Mouse (Mus musculus): Measurements from ENCODE around the gene Ubr4. TPM values are rescaled to one million over a fixed set of nuclear protein-coding genes. Genes with fewer than 3 reads are reported as not detected.

Ubr4 gene
- polyA plus RNA-seq, 1 experiment from 2014 or later: 73.7 TPM

DNA sequence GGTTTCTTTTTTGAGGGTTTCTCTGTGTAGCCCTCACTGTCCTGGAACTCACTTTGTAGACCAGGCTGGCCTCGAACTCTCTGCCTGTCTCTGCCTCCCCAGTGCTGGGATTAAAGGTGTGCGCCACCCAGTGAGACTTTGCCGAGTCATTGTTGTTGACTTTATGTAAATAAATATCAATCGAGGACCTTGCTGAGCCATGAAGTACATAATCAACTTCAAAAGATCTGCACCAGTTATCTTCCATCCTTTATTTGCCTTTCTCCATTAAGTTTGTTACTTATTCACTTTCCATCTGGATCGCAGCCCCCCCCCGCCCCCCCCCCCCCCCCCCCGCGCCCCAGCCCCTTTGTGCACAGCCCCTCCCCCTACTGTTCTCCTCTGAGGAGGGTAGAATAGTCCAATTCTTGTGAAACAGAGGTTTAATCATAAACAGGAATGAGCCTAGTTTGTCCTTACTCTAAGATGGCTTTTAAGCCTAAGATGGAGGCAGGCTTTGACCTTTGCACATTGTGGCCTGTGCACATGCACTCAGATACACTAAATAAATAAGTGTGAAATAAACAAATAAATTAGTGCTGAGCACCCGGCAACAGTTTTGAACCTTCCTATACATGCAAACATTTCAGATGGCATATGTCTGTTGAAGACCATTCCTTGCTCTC, 17.6 kb upstream of the Ubr4 start:
- H3K27me3 ChIP-seq: peaks cover 25% of the 10 kb centered on the region
- no peak overlapping the region for H3K9ac ChIP-seq
- no peak for ATAC-seq (ENCODE audit: low FRiP score)
- H3K36me3 ChIP-seq: no peaks in the 10 kb centered on the region
- no peak overlapping the region for H3K4me2 ChIP-seq
- 62% methylated on average over 8 of the region's 9 CpGs for WGBS
- H3K4me1 ChIP-seq (replicated peaks): no peaks in the 10 kb centered on the region
- no peak overlapping the region for H3K27ac ChIP-seq
- no peaks in the 10 kb centered on the region for H3K9me3 ChIP-seq
- no peak overlapping the region for H3K4me3 ChIP-seq

DNA sequence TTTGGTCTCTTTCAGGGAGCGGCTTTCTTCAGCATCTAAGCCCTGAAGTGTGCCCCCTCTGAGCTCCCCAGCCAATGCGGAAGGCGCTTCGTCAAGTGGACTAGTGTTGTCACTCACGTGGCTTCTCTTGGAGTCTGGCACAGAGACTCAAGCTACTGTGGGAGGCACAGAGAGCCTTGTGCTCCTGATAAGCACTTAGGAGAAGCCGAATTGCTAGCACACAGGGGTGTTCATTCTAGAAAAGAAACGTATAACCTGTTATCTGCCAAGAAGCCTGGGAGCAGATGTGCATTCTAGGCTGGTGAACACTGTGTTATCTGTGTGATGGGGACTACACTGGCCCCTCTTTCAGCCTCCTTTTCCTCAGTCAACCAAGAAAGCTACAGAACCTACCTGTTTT, 16.9 kb upstream of the Ubr4 start:
- no peaks in the 10 kb centered on the region for H3K36me3 ChIP-seq
- no peaks in the 10 kb centered on the region for H3K4me1 ChIP-seq (replicated peaks)
- peaks cover 25% of the 10 kb centered on the region for H3K27me3 ChIP-seq
- no peak overlapping the region for H3K4me3 ChIP-seq
- WGBS: 68% methylated on average over 7 of the region's 7 CpGs
- no peak overlapping the region for H3K27ac ChIP-seq
- H3K9me3 ChIP-seq: no peaks in the 10 kb centered on the region
- H3K4me2 ChIP-seq: no peak overlapping the region
- no peak overlapping the region for H3K9ac ChIP-seq
- no peak for ATAC-seq (ENCODE audit: low FRiP score)

DNA sequence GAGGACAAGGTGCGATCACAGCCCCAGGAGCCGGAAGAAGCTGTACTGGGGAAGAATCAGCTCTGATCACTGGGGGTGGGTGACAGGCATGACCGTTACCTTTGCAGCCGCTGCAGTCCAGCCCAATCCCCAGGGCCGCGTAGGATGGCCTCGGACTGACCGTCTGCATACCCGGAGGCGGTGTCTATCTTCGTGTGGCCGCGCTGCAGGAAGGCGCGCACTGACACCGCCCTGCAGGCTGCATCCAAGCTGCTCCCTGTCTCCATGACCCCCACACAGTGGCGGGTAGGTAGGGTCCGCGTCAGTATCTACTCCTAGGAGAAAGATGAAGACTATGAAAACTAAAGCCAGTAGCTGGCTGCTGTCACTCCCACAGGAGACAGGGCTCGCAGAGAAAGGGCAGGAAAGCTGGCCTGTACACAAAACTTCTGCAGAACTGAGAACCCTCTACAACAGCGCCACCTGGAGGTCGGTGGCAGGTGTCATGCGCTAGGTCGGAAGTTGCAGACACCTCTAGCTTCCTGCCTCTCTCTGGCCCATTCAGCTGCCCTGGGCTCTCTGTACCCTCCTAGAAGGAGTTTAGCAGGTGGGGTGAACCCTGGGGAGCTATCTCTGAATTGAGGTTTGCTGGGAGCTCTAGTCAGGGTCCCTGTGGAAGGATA, 15.5 kb upstream of the Ubr4 start:
- H3K27me3 ChIP-seq: peaks cover 17% of the 10 kb centered on the region
- no peaks in the 10 kb centered on the region for H3K4me1 ChIP-seq (replicated peaks)
- 31% methylated on average over 24 of the region's 24 CpGs for WGBS
- no peaks in the 10 kb centered on the region for H3K9me3 ChIP-seq
- no peak overlapping the region for H3K27ac ChIP-seq
- H3K9ac ChIP-seq: no peak overlapping the region
- H3K4me3 ChIP-seq: no peak overlapping the region
- ATAC-seq (ENCODE audit: low FRiP score): no peak
- peak overlapping the region; percentile 27; the same call in 1 of the 2 replicates for H3K4me2 ChIP-seq
- no peaks in the 10 kb centered on the region for H3K36me3 ChIP-seq

DNA sequence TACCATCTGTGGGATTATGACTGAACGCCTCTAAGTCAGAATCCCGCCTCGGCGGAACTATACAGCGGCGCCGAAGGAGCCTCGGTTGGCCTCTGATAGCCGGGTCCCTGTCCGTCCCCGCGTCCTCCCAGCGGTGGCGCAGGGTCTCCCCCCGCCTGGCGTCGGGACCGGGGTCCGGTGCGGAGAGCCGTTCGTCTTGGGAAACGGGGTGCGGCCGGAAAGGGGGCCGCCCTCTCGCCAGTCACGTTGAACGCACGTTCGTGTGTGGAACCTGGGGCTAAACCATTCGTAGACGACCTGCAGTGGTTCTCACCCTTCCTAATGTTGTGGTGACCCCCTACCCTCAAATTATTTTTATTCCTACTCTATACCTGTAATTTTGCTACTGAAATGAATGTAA, 14.3 kb upstream of the Ubr4 start:
- Histone ChIP-seq H3K27ac (no peak overlapping the region), H3K4me3 (no peak overlapping the region), H3K9me3 (no peaks in the 10 kb centered on the region), H3K36me3 (no peaks in the 10 kb centered on the region), H3K27me3 (peaks cover 17% of the 10 kb centered on the region), H3K4me1 (replicated peaks) (no peaks in the 10 kb centered on the region), H3K9ac (no peak overlapping the region), H3K4me2 (no peak overlapping the region)
- no peak for ATAC-seq (ENCODE audit: low FRiP score)
- WGBS: 51% methylated on average over 33 of the region's 33 CpGs

DNA sequence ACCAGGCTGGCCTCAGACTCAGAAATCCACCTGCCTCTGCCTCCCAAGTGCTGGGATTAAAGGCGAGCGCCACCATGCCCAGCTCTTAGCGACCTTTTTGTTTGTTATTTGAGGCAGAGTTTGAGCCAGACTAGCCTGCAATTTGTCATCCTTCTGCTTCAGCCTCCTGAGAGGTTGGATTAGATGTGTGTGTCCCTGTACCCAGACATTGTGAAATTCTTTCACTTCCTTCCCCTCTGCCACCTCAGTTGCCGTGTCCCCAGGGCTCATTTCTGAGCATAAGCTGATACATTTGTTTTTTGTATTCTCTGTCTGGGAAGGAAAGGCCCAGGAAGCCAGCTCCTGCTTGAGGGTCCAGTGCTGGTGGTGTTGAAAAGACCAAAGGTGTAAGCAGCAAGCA, 11.6 kb upstream of the Ubr4 start:
- Histone ChIP-seq H3K27ac (no peak overlapping the region), H3K27me3 (peaks cover 17% of the 10 kb centered on the region), H3K9me3 (no peaks in the 10 kb centered on the region), H3K9ac (no peak overlapping the region), H3K4me2 (no peak overlapping the region), H3K4me1 (replicated peaks) (no peaks in the 10 kb centered on the region), H3K4me3 (no peak overlapping the region), H3K36me3 (peaks cover 13% of the 10 kb centered on the region)
- 83% methylated on average over 4 of the region's 4 CpGs for WGBS
- ATAC-seq (ENCODE audit: low FRiP score): no peak

DNA sequence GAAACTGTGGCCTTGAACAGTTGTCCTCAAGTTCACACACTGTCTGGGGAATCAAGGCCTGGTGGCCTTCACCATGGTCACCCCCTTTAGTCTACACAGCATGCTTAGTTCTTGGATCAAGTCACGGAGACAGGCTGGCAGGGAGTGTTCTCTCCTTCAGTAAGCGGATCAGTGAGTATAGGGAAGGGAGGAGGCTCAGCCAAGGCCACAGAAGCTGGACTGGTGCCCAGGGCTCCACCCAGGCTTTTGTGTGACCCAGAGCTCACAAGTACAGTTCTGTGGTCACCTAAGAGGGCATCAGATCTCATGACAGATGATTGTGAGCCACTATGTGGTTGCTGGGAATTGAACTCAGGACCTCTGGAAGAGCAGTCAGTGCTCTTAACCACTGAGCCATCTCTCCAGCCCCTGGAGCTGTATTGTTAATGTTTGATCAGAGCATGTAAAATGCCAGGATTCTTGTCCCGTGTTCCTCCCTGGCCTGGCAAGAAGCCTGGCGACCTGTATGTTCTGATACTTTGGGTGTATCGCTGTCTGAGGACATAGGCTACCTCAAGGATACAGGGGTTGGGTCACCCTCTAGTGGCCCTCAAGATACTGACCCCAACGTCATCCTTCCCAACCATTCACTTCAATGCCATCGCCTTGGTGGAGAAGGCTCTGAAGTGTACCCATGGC, 10.7 kb upstream of the Ubr4 start:
- Histone ChIP-seq H3K9me3 (no peaks in the 10 kb centered on the region), H3K4me2 (no peak overlapping the region), H3K27me3 (peaks cover 17% of the 10 kb centered on the region), H3K9ac (no peak overlapping the region), H3K36me3 (peaks cover 21% of the 10 kb centered on the region), H3K27ac (no peak overlapping the region), H3K4me1 (replicated peaks) (no peaks in the 10 kb centered on the region), H3K4me3 (no peak overlapping the region)
- no peak for ATAC-seq (ENCODE audit: low FRiP score)
- WGBS: 76% methylated on average over 7 of the region's 7 CpGs

DNA sequence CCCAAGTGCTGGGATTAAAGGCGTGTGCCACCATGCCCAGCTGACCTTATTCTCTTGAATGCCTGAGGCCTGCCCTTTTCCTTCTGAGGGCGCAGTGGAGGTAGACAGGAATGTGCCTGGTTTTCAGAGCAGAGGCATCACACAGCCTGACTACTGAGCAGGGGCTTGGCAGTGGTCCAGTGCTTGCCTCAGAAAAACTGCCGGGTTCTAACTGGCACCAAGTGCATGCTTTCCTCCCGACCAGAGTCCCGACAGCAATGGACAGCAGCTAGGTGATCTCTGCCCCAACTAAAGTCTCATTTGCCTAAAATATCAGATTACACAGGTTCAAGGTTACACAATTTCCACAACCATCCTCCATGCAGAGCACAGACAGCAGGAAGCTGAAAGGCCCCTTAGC, 8.7 kb upstream of the Ubr4 start:
- H3K9me3 ChIP-seq: no peaks in the 10 kb centered on the region
- H3K9ac ChIP-seq: no peak overlapping the region
- H3K36me3 ChIP-seq: peaks cover 41% of the 10 kb centered on the region
- H3K27ac ChIP-seq: no peak overlapping the region
- H3K4me2 ChIP-seq: no peak overlapping the region
- no peaks in the 10 kb centered on the region for H3K4me1 ChIP-seq (replicated peaks)
- H3K27me3 ChIP-seq: no peaks in the 10 kb centered on the region
- no peak overlapping the region for H3K4me3 ChIP-seq
- ATAC-seq (ENCODE audit: low FRiP score): no peak
- WGBS: 64% methylated on average over 5 of the region's 5 CpGs

DNA sequence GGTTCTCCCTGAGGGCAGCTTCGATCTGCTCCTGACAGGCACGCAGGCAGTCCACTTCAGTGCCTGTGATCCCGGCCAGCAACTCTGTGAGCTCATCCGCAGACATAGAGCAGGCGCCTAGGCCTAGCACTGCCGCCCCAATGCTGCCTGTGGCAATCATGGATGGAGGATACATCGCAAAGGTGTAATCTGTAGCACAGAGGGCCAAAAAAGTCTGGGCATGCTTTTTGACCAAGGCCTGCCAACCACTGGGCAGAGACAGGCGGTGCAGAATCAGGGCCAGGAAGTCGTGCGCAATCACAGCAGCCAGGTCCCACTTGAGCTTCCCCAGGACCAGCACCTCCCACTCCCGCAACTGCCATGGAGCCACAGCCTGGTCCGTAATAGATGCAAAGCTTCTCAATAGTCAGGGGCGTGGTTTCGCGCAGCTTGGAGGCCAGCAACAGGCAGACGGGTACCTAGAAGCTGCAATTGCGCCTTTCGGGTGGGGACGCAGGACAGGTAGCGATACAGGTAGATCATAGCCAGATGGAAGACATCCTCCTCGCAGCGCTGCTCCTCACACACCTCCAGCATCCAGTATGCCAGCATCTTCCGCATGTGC, 6.9 kb upstream of the Ubr4 start:
- Histone ChIP-seq H3K9me3 (no peaks in the 10 kb centered on the region), H3K4me3 (no peak overlapping the region), H3K36me3 (peaks cover 55% of the 10 kb centered on the region), H3K27ac (no peak overlapping the region), H3K27me3 (no peaks in the 10 kb centered on the region), H3K4me2 (no peak overlapping the region), H3K4me1 (replicated peaks) (peaks cover 2% of the 10 kb centered on the region), H3K9ac (no peak overlapping the region)
- WGBS: 73% methylated on average over 23 of the region's 23 CpGs
- no peak for ATAC-seq (ENCODE audit: low FRiP score)

DNA sequence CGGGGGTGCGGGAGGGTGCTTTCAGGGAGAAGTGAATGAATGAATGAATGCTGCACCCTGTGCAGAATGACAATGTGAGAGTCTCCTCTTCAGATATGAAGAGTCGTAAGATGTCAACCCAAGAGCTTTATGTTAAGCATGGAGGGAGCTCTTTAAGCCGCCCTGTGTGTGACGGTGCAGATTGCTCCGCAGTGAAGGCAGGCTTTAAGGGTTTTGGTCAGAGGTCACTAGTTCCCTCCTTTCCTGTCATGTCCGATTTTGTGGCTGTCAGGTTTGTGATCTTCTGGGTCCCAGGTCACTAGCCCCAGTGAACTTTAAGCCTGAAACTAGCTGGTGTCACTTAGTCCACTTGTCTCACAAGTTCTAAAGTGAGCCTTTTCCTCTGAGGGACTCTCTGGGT, 423 bp downstream of the Ubr4 start:
- Histone ChIP-seq H3K27ac (peak overlapping the region; percentile 97), H3K4me2 (peak overlapping the region; percentile 99), H3K4me3 (peak overlapping the region; percentile 89), H3K36me3 (peaks cover 54% of the 10 kb centered on the region), H3K9ac (peak overlapping the region; percentile 88), H3K4me1 (replicated peaks) (peaks cover 28% of the 10 kb centered on the region), H3K9me3 (no peaks in the 10 kb centered on the region), H3K27me3 (no peaks in the 10 kb centered on the region)
- WGBS: 0% methylated on average over 7 of the region's 7 CpGs
- ATAC-seq (ENCODE audit: low FRiP score): peak; percentile 46

DNA sequence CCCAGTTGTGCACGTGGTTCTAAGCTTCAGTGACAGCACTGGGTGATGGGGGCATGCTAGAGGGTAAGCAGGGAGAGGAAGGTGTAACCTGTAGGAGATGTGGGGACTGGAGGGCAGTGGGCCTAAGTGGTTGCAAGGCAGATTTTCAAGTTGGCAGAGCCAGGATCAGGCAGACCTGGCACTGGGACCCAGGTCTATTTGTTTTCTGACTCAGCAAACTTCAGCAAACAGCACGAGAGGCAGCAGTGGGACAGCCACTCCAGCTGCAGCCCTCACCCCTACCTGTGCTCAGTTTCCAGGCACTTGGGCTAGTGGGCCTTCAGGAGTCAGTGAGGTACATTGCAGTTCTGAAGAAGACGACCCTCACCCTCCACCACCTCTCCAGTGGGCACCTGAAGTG, 4.8 kb downstream of the Ubr4 start:
- no peak overlapping the region for H3K4me3 ChIP-seq
- no peak overlapping the region for H3K27ac ChIP-seq
- no peaks in the 10 kb centered on the region for H3K27me3 ChIP-seq
- H3K36me3 ChIP-seq: peaks cover 75% of the 10 kb centered on the region
- H3K9me3 ChIP-seq: no peaks in the 10 kb centered on the region
- H3K4me1 ChIP-seq (replicated peaks): peaks cover 14% of the 10 kb centered on the region
- 95% methylated on average over 3 of the region's 3 CpGs for WGBS
- no peak overlapping the region for H3K9ac ChIP-seq
- no peak overlapping the region for H3K4me2 ChIP-seq
- no peak for ATAC-seq (ENCODE audit: low FRiP score)

DNA sequence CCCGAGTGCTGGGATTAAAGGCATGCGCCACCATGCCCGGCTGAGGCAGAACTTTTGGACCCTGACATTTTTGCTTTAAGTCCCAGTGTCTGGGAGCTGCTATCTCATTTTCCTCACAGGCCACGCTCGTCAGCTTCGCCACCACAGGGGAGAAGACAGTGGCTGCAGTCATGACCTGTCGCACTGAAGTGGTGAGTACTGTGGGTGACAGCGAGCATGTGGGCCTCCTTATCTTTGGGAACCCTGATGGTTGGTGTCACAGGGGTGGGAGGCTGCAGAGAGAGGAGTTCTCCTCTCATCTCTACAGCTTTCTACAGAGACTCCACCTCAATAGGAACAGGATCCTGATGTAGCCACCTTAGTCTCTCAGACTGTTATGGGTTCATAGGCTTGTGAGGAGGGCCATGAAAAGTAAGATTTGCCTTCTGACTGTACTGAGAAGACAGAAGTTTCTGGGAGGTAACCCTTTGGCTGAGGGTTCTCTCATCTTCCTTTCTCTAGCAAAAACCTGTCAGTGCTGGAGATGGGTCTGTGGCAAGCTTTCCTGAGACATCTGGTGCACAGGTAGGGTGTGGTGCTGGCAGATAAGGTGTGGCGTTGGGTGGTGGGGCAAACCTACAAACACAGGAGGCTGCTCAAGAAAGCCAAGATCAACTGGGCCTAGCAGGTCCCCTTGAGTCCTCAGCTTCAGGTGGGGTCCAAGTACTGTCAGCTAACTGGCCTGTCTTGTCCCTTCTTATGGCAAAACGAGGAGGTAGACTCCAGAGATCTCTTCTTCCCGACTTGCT, 8.5 kb downstream of the Ubr4 start:
- Histone ChIP-seq H3K27ac (no peak overlapping the region), H3K36me3 (peaks cover 97% of the 10 kb centered on the region), H3K4me2 (no peak overlapping the region), H3K27me3 (no peaks in the 10 kb centered on the region), H3K4me1 (replicated peaks) (no peaks in the 10 kb centered on the region), H3K4me3 (no peak overlapping the region), H3K9ac (no peak overlapping the region), H3K9me3 (no peaks in the 10 kb centered on the region)
- ATAC-seq (ENCODE audit: low FRiP score): no peak
- WGBS: 94% methylated on average over 11 of the region's 11 CpGs

DNA sequence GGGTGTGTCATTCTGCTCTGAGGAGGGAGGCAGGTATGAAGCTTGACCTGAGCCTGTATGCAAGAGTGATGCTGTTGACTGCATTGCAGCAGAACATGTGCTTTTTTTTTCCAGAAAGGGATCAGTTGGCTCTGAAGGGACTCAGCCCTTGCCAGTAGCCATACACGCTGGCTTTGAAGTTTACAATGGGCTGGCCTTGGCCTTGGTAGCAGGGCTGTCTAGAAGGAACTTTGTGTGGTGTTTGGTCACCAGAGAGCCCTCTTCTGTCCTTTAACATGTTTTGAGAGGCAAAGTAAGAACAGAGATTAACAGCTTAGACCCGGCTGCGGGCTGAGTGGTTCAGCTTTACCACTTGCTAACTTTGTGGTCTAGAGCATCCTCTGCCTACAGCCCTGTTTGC, 14.9 kb downstream of the Ubr4 start:
- 97% methylated on average over 3 of the region's 3 CpGs for WGBS
- Histone ChIP-seq H3K4me3 (no peak overlapping the region), H3K27ac (no peak overlapping the region), H3K36me3 (peaks cover 97% of the 10 kb centered on the region), H3K27me3 (no peaks in the 10 kb centered on the region), H3K9ac (no peak overlapping the region), H3K4me2 (no peak overlapping the region), H3K9me3 (no peaks in the 10 kb centered on the region), H3K4me1 (replicated peaks) (no peaks in the 10 kb centered on the region)
- no peak for ATAC-seq (ENCODE audit: low FRiP score)
